Comparison of ENCODE assay signal across 8 mouse cellular contexts in the genomic region with DNA sequence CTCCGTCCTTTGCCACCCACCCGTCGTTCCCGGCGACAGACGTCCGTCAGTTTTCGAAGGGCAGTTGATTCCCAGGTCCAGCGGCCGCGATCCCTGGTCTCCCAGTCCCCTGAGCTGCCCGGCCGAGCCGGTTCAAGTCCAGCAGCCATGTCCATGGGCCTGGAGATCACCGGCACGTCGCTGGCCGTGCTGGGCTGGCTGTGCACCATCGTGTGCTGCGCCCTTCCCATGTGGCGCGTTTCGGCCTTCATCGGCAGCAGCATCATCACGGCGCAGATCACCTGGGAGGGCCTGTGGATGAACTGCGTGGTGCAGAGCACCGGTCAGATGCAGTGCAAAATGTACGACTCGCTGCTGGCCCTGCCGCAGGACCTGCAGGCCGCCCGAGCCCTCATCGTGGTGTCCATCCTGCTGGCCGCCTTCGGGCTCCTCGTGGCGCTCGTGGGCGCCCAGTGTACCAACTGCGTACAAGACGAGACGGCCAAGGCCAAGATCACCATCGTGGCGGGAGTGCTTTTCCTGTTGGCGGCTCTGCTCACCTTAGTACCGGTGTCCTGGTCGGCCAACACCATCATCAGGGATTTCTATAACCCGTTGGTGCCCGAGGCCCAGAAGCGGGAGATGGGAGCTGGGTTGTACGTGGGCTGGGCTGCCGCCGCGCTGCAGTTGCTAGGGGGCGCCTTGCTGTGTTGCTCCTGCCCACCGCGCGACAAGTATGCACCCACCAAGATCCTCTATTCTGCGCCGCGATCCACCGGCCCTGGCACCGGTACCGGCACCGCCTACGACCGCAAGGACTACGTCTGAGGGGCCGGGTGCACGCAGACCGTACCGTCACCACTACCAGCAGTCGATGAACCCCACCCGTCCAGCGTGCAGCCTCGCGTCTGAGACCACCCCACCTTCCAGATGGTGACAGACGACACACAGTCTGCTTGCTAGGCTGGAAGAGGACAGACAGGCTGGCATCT. TPM values are rescaled to one million over a fixed set of nuclear protein-coding genes. Genes with fewer than 3 reads are reported as not detected.
DNase-seq lines count a peak whose midpoint lies in the region; ATAC-seq and TF ChIP-seq lines count a peak whose summit lies in the region.

No protein-coding gene starts in this region.

- peak overlapping the region; percentile 46 for H3K9ac ChIP-seq in forebrain, postnatal 0 days
- H3K9ac ChIP-seq in liver, embryonic 16.5 days (ENCODE audit: low read depth, low read length): no peak overlapping the region

- peak; percentile 70 for ATAC-seq in forebrain, postnatal 0 days
- 0 out of 2 replicates have a peak, but pooled peaks have one; percentile 8 for ATAC-seq in liver, embryonic 16.5 days (ENCODE audit: low read depth)

- peaks cover 4% of the 10 kb centered on the region; the same call in 1 of the 2 replicates for H3K4me1 ChIP-seq in forebrain, postnatal 0 days (ENCODE audit: insufficient read depth)
- H3K4me1 ChIP-seq in liver, embryonic 16.5 days (ENCODE audit: control insufficient read depth, low read depth, low read length): peaks cover 3% of the 10 kb centered on the region

- H3K27ac ChIP-seq in forebrain, postnatal 0 days (ENCODE audit: low read depth, low read length): peak overlapping the region; percentile 67
- H3K27ac ChIP-seq in liver, embryonic 16.5 days (ENCODE audit: low read length): no peak overlapping the region

- 6% methylated on average over 79 of the region's 79 CpGs for WGBS in forebrain, postnatal 0 days
- 6% methylated on average over 79 of the region's 79 CpGs for WGBS in liver, embryonic 16.5 days (ENCODE audit: insufficient replicate concordance)

- H3K36me3 ChIP-seq in forebrain, postnatal 0 days (ENCODE audit: insufficient read depth): no peaks in the 10 kb centered on the region
- no peaks in the 10 kb centered on the region for H3K36me3 ChIP-seq in liver, embryonic 16.5 days (ENCODE audit: control insufficient read depth, insufficient read depth)

- peak overlapping the region; percentile 42 for H3K4me2 ChIP-seq in forebrain, postnatal 0 days (ENCODE audit: low read depth)
- peak overlapping the region; percentile 33 for H3K4me2 ChIP-seq in liver, embryonic 16.5 days (ENCODE audit: low read depth, low read length)

- DNase-seq in right cerebral cortex, postnatal 25 days: peak; percentile 18
- no peak for DNase-seq in right cerebral cortex, postnatal 36 days (ENCODE audit: low spot score in 2 of 2)
- DNase-seq in forebrain, postnatal 0 days: peak; percentile 68
- peak; percentile 47 for DNase-seq in retina, embryonic 14.5 days (ENCODE audit: low spot score)
- DNase-seq in adrenal gland, postnatal 10 days: no peak
- no peak for DNase-seq in cerebellum, adult 11 months
- DNase-seq in ovary, adult 18-20 months (ENCODE audit: low spot score): no peak

- H3K9me3 ChIP-seq in forebrain, postnatal 0 days (ENCODE audit: low read length): no peaks in the 10 kb centered on the region
- no peaks in the 10 kb centered on the region for H3K9me3 ChIP-seq in liver, embryonic 16.5 days (replicated peaks; ENCODE audit: control insufficient read depth, low read length)

- peak overlapping the region; percentile 31 for H3K4me3 ChIP-seq in forebrain, postnatal 0 days (ENCODE audit: low read depth, low read length)
- peak overlapping the region; percentile 35 for H3K4me3 ChIP-seq in liver, embryonic 16.5 days (ENCODE audit: low read depth, low read length)

- peaks cover 31% of the 10 kb centered on the region for H3K27me3 ChIP-seq in forebrain, postnatal 0 days (ENCODE audit: insufficient read depth, low read length)
- H3K27me3 ChIP-seq in liver, embryonic 16.5 days (ENCODE audit: control insufficient read depth, insufficient read depth, low read depth, low read length): peaks cover 56% of the 10 kb centered on the region

- peak; percentile 59 for TF ChIP-seq CTCF in forebrain, postnatal 0 days (IDR thresholded peaks at IDR 0.05; ENCODE audit: low read depth)

RNA-seq across cellular contexts. Expression of gene Cldn3, which starts 0.6 kb away (rescaled TPM):
- 5.5 and 8.8 TPM in 2 replicates for total RNA-seq in forebrain, postnatal 0 days (2014; rRNA removed)
- polyA plus RNA-seq in forebrain, postnatal 0 days (2015; fragmentation: Nextera tagmentation; extraction: Ambion mirVana): 10.6 and 10.9 TPM in 2 replicates
- polyA plus RNA-seq in liver, embryonic 16.5 days (2015; fragmentation: Nextera tagmentation; extraction: Ambion mirVana): 2.6 and 4.7 TPM in 2 replicates
- 10 to 100 TPM in 1 of 2 experiments, 1 to 10 TPM in 1; 8.2 to 13.9 TPM for total RNA-seq in adrenal gland, postnatal 10 days (2021)

RNA-seq across cellular contexts. Expression of gene Abhd11, which starts 22.4 kb away (rescaled TPM):
- 46.3 and 61.1 TPM in 2 replicates for total RNA-seq in forebrain, postnatal 0 days (2014; rRNA removed)
- polyA plus RNA-seq in forebrain, postnatal 0 days (2015; fragmentation: Nextera tagmentation; extraction: Ambion mirVana): 86.7 and 91.4 TPM in 2 replicates
- polyA plus RNA-seq in liver, embryonic 16.5 days (2015; fragmentation: Nextera tagmentation; extraction: Ambion mirVana): 26.2 and 26.6 TPM in 2 replicates
- total RNA-seq in adrenal gland, postnatal 10 days (2021): 10 to 100 TPM; 67.3 to 77.9 TPM

RNA-seq across cellular contexts. Expression of gene Stx1a, which starts 36.7 kb away (rescaled TPM):
- total RNA-seq in forebrain, postnatal 0 days (2014; rRNA removed): 152 and 167 TPM in 2 replicates
- 143 and 171 TPM in 2 replicates for polyA plus RNA-seq in forebrain, postnatal 0 days (2015; fragmentation: Nextera tagmentation; extraction: Ambion mirVana)
- polyA plus RNA-seq in liver, embryonic 16.5 days (2015; fragmentation: Nextera tagmentation; extraction: Ambion mirVana): 0.71 and 1.1 TPM in 2 replicates
- total RNA-seq in adrenal gland, postnatal 10 days (2021): 1 to 10 TPM; 6.8 to 9.5 TPM

RNA-seq across cellular contexts. Expression of gene Cldn4, which starts 39.8 kb away (rescaled TPM):
- not detected in 2 replicates for total RNA-seq in forebrain, postnatal 0 days (2014; rRNA removed)
- polyA plus RNA-seq in forebrain, postnatal 0 days (2015; fragmentation: Nextera tagmentation; extraction: Ambion mirVana): not detected in 2 replicates
- 0.28 and 0.71 TPM in 2 replicates for polyA plus RNA-seq in liver, embryonic 16.5 days (2015; fragmentation: Nextera tagmentation; extraction: Ambion mirVana)
- under 1 TPM; 0.21 to 0.57 TPM for total RNA-seq in adrenal gland, postnatal 10 days (2021)

RNA-seq across cellular contexts. Expression of gene Mettl27, which starts 54.4 kb away (rescaled TPM):
- 4.5 and 10.1 TPM in 2 replicates for total RNA-seq in forebrain, postnatal 0 days (2014; rRNA removed)
- polyA plus RNA-seq in forebrain, postnatal 0 days (2015; fragmentation: Nextera tagmentation; extraction: Ambion mirVana): 6.8 and 11.2 TPM in 2 replicates
- polyA plus RNA-seq in liver, embryonic 16.5 days (2015; fragmentation: Nextera tagmentation; extraction: Ambion mirVana): 20.8 and 25.3 TPM in 2 replicates
- total RNA-seq in adrenal gland, postnatal 10 days (2021): 10 to 100 TPM; 23.6 to 24.2 TPM

Comparison
In these comparisons a context has a peak if more than half of its experiments do, and no peak if none do; other contexts are left out.
1. DNase-seq: peak in right cerebral cortex, postnatal 25 days (single experiment), forebrain, postnatal 0 days (single experiment) and retina, embryonic 14.5 days (single experiment); none in right cerebral cortex, postnatal 36 days (0 of 2), adrenal gland, postnatal 10 days (single experiment), cerebellum, adult 11 months (single experiment) and ovary, adult 18-20 months (single experiment).
2. RNA of gene Stx1a, which starts 36.7 kb away (total RNA-seq): 152 to 167 TPM in forebrain, postnatal 0 days; 6.8 to 9.5 TPM in adrenal gland, postnatal 10 days; every median in the first group is over 10 times any median in the second.